Mouse (Mus musculus) heart, embryonic 12.5 days (tissue): ENCODE results near the gene Map3k1. TPM values are rescaled to one million over a fixed set of nuclear protein-coding genes. Genes with fewer than 3 reads are reported as not detected.
"Not testable (repeated sequence)": the region's sequence is repeated elsewhere in the genome, so short reads cannot be mapped to it uniquely, and the experiment has no call there.

Experiments
- ATAC-seq: fragments of 200-750 bp; cut with Nextera tagmentation; 2 replicates; pipeline ENCODE4 v1.8.0; 2017; ENCODE audit warnings: moderate TSS enrichment, moderate library complexity; ENCODE audit not compliant: insufficient number of reproducible peaks, low FRiP score
- H3K27ac ChIP-seq: fragments of 300-500 bp; sonication (generic); 2 replicates; pipeline ENCODE4 v1.5.1; 2016; ENCODE audit warnings: mild to moderate bottlenecking, moderate library complexity; ENCODE audit not compliant: poor library complexity, severe bottlenecking
- H3K27me3 ChIP-seq: fragments of 300-500 bp; sonication (generic); replicated peaks from 2 replicates; pipeline ENCODE4 v1.6.1; 2016; ENCODE audit warnings: mild to moderate bottlenecking, moderate library complexity
- H3K36me3 ChIP-seq: fragments of 300-500 bp; sonication (generic); 2 replicates; pipeline ENCODE4 v1.6.1; 2016; ENCODE audit warnings: mild to moderate bottlenecking, moderate library complexity
- H3K4me1 ChIP-seq: fragments of 300-500 bp; sonication (generic); replicated peaks from 2 replicates; pipeline ENCODE4 v1.6.1; 2016; ENCODE audit warnings: mild to moderate bottlenecking
- H3K4me2 ChIP-seq: fragments of 300-500 bp; sonication (generic); 2 replicates; pipeline ENCODE4 v1.6.1; 2016; ENCODE audit warnings: mild to moderate bottlenecking, moderate library complexity
- H3K4me3 ChIP-seq: fragments of 300-500 bp; sonication (generic); 2 replicates; pipeline ENCODE4 v1.5.1; 2016; ENCODE audit warnings: mild to moderate bottlenecking
- H3K9ac ChIP-seq: fragments of 300-500 bp; sonication (generic); 2 replicates; pipeline ENCODE4 v1.6.1; 2016; ENCODE audit warnings: mild to moderate bottlenecking, moderate library complexity
- H3K9me3 ChIP-seq: fragments of 300-500 bp; sonication (generic); replicated peaks from 2 replicates; pipeline ENCODE4 v1.6.1; 2016; ENCODE audit warnings: mild to moderate bottlenecking, moderate library complexity
- WGBS: fragments of 180-500 bp; shearing (Covaris S2); methylation state at CpG from one replicate; pipeline ENCODE4 v1.1.7; 2016; 5-methylcytosine and 5-hydroxymethylcytosine counted together
- polyA plus RNA-seq: library from polyadenylated mRNA; unstranded; fragments of >200 nt; fragmentation: Nextera tagmentation; extraction: Ambion mirVana; gene quantifications from 2 replicates; pipeline ENCODE4 v1.2.1, GENCODE M21; 2016

Gene Map3k1
- polyA plus RNA-seq, 1 experiment from 2014 or later, result 16.7 TPM

- WGBS, result 73% methylated on average over 7 of the region's 7 CpGs
- Histone ChIP-seq H3K27me3 (no peaks in the 10 kb centered on the region), H3K27ac (no peak overlapping the region), H3K36me3 (no peaks in the 10 kb centered on the region), H3K4me1 (0 out of 2 replicates have a peak, but pooled peaks cover 6% of the 10 kb centered on the region), H3K9me3 (peaks cover 3% of the 10 kb centered on the region), H3K9ac (no peak overlapping the region), H3K4me3 (no peak overlapping the region), H3K4me2 (no peak overlapping the region)
- ATAC-seq, result no peak
Measured at GRCm38 (mm10) chr13:111741204-111741990, 67.4 kb downstream of the Map3k1 start.

GRCm38 (mm10) chr13:111726898-111727297, 81.9 kb downstream of the Map3k1 start:
- H3K4me2 ChIP-seq, result no peak overlapping the region
- no peaks in the 10 kb centered on the region for H3K4me1 ChIP-seq
- peaks cover 3% of the 10 kb centered on the region; the same call in 1 of the 2 replicates for H3K36me3 ChIP-seq
- no peak overlapping the region for H3K4me3 ChIP-seq
- H3K27me3 ChIP-seq, result no peaks in the 10 kb centered on the region
- H3K9ac ChIP-seq, result no peak overlapping the region
- WGBS, result 93% methylated on average over 5 of the region's 5 CpGs
- no peak for ATAC-seq
- H3K9me3 ChIP-seq, result peaks cover 9% of the 10 kb centered on the region
- H3K27ac ChIP-seq, result no peak overlapping the region

GRCm38 (mm10) chr13:111725165-111726077, 83.4 kb downstream of the Map3k1 start:
- H3K9ac ChIP-seq, result peak overlapping the region; percentile 76
- ATAC-seq, result peak; percentile 99
- WGBS, result under 1% methylated on average over 65 of the region's 65 CpGs
- H3K27me3 ChIP-seq, result no peaks in the 10 kb centered on the region
- peak overlapping the region; percentile 84 for H3K27ac ChIP-seq
- H3K36me3 ChIP-seq, result peaks cover 4% of the 10 kb centered on the region
- peaks cover 9% of the 10 kb centered on the region for H3K9me3 ChIP-seq
- peak overlapping the region; percentile 76 for H3K4me2 ChIP-seq
- peak overlapping the region; percentile 67 for H3K4me3 ChIP-seq
- no peaks in the 10 kb centered on the region for H3K4me1 ChIP-seq

GRCm38 (mm10) chr13:111724811-111725164, 84.0 kb downstream of the Map3k1 start:
- H3K4me3 ChIP-seq, result peak overlapping the region; percentile 67
- ATAC-seq, result no peak

GRCm38 (mm10) chr13:111719726-111720125, 89.1 kb downstream of the Map3k1 start:
- peaks cover 28% of the 10 kb centered on the region for H3K36me3 ChIP-seq
- H3K4me2 ChIP-seq, result no peak overlapping the region
- no peak overlapping the region for H3K4me3 ChIP-seq
- H3K27ac ChIP-seq, result no peak overlapping the region
- no peaks in the 10 kb centered on the region for H3K9me3 ChIP-seq
- WGBS, result 60% methylated on average over 9 of the region's 9 CpGs
- H3K27me3 ChIP-seq, result no peaks in the 10 kb centered on the region
- ATAC-seq, result no peak
- H3K4me1 ChIP-seq, result no peaks in the 10 kb centered on the region
- H3K9ac ChIP-seq, result no peak overlapping the region

More at GRCm38 (mm10) chr13:111724811-111725164, 84.0 kb downstream of the Map3k1 start:
- H3K4me1 ChIP-seq, result no peaks in the 10 kb centered on the region
- H3K9me3 ChIP-seq, result peaks cover 9% of the 10 kb centered on the region
- H3K36me3 ChIP-seq, result peaks cover 6% of the 10 kb centered on the region
- H3K4me2 ChIP-seq, result peak overlapping the region; percentile 76
- no peaks in the 10 kb centered on the region for H3K27me3 ChIP-seq
- peak overlapping the region; percentile 58; the same call in 1 of the 2 replicates for H3K27ac ChIP-seq
- H3K9ac ChIP-seq, result peak overlapping the region; percentile 76
- WGBS, result under 1% methylated on average over 18 of the region's 18 CpGs

- H3K9ac ChIP-seq, result no peak overlapping the region
- no peaks in the 10 kb centered on the region for H3K27me3 ChIP-seq
- peaks cover 94% of the 10 kb centered on the region for H3K36me3 ChIP-seq
- H3K4me1 ChIP-seq, result no peaks in the 10 kb centered on the region
- H3K9me3 ChIP-seq, result no peaks in the 10 kb centered on the region
- no peak for ATAC-seq
- no peak overlapping the region for H3K4me3 ChIP-seq
- WGBS, result 88% methylated on average over 4 of the region's 4 CpGs
- H3K27ac ChIP-seq, result no peak overlapping the region
- no peak overlapping the region for H3K4me2 ChIP-seq
Measured at GRCm38 (mm10) chr13:111710531-111710930, 98.3 kb downstream of the Map3k1 start.

GRCm38 (mm10) chr13:111703952-111704351, 104.8 kb downstream of the Map3k1 start:
- not testable (repeated sequence) for H3K27me3 ChIP-seq, H3K4me2 ChIP-seq, H3K4me3 ChIP-seq, ATAC-seq, H3K9me3 ChIP-seq, H3K9ac ChIP-seq, H3K27ac ChIP-seq, H3K4me1 ChIP-seq
- WGBS, result 88% methylated on average over 4 of the region's 4 CpGs
- peaks cover 70% of the 10 kb centered on the region for H3K36me3 ChIP-seq

GRCm38 (mm10) chr13:111703396-111703795, 105.4 kb downstream of the Map3k1 start:
- 93% methylated on average over 10 of the region's 10 CpGs for WGBS

More at GRCm38 (mm10) chr13:111703396-111703795, 105.4 kb downstream of the Map3k1 start:
- H3K9me3 ChIP-seq, result no peaks in the 10 kb centered on the region
- H3K4me1 ChIP-seq, result no peaks in the 10 kb centered on the region
- no peak overlapping the region for H3K4me3 ChIP-seq
- no peak overlapping the region for H3K27ac ChIP-seq
- no peaks in the 10 kb centered on the region for H3K27me3 ChIP-seq
- ATAC-seq, result no peak
- peaks cover 65% of the 10 kb centered on the region for H3K36me3 ChIP-seq
- no peak overlapping the region for H3K4me2 ChIP-seq
- no peak overlapping the region for H3K9ac ChIP-seq

Other genes starting within 250 kb of the Map3k1 start
- gene Gm10198, start 216.2 kb downstream of the Map3k1 start, polyA plus RNA-seq, result not detected in 2 replicates
- 17.3 and 17.6 TPM in 2 replicates for gene Mier3, start 128.0 kb downstream of the Map3k1 start, polyA plus RNA-seq